Mouse (Mus musculus) frontal cortex, adult 2 months (tissue): ENCODE results near the gene Olfr1389. TPM values are rescaled to one million over a fixed set of nuclear protein-coding genes. Genes with fewer than 3 reads are reported as not detected.
"Not testable (repeated sequence)": the region's sequence is repeated elsewhere in the genome, so short reads cannot be mapped to it uniquely, and the experiment has no call there.

Experiments
- DNase-seq, 2 experiments: peaks; one replicate each; pipeline ENCODE4 v3.0.0; 2022; ENCODE audit warnings: low spot score in 1 of 2; ENCODE audit errors: extremely low spot score in 1 of 2
- polyA plus RNA-seq: library from polyadenylated mRNA; depleted of rRNA; stranded (reverse); fragments of >200 nt; gene quantifications from 2 replicates; pipeline ENCODE4 v1.2.3, GENCODE M21; 2012; rRNA removed

Gene Olfr1389
- polyA plus RNA-seq, result 0.02 and 0.11 TPM in 2 replicates

- DNase-seq, result no peak
These were observed at the start of gene Olfr1389 for GRCm38 (mm10) chr11:49422767-49423166. Gene Olfr1389 (plus strand): TSS chr11:49423067.

GRCm38 (mm10) chr11:49383133-49383532, 39.7 kb upstream of the Olfr1389 start:
- no peak for DNase-seq

GRCm38 (mm10) chr11:49386118-49386517, 36.7 kb upstream of the Olfr1389 start:
- DNase-seq, result not testable (repeated sequence)

- DNase-seq, result not testable (repeated sequence)
These were observed 30.2 kb upstream of the Olfr1389 start for GRCm38 (mm10) chr11:49392707-49393106.

- DNase-seq, result no peak
These were observed 16.1 kb upstream of the Olfr1389 start for GRCm38 (mm10) chr11:49406784-49407183.

- DNase-seq, result peak; percentile 19 to 74
These were observed 12.3 kb upstream of the Olfr1389 start for GRCm38 (mm10) chr11:49410540-49410939.

GRCm38 (mm10) chr11:49425257-49425927, 2.5 kb downstream of the Olfr1389 start:
- no peak for DNase-seq

GRCm38 (mm10) chr11:49429641-49430040, 6.8 kb downstream of the Olfr1389 start:
- DNase-seq, result peak in 1 of 2 experiments; percentile 34

- DNase-seq, result no peak
These were observed 13.5 kb downstream of the Olfr1389 start, which contains the start of gene Olfr1388 for GRCm38 (mm10) chr11:49436411-49436810. Gene Olfr1388 (plus strand): TSS chr11:49436624.

GRCm38 (mm10) chr11:49455043-49455442, 32.2 kb downstream of the Olfr1389 start, which contains the start of gene Olfr1387:
Gene Olfr1387 (plus strand): TSS chr11:49455343.
- no peak for DNase-seq

GRCm38 (mm10) chr11:49464746-49465145, 41.9 kb downstream of the Olfr1389 start, which contains the start of gene Olfr1386:
Gene Olfr1386 (plus strand): TSS chr11:49465046.
- DNase-seq, result not testable (repeated sequence)

Other genes starting within 250 kb of the Olfr1389 start
- gene Btnl9, start 235.9 kb upstream of the Olfr1389 start, polyA plus RNA-seq, result 0.02 TPM in 1 of 2 replicates, not detected in the other
- 24.2 and 26.4 TPM in 2 replicates for gene Zfp62, start 219.8 kb upstream of the Olfr1389 start, polyA plus RNA-seq
- 58.5 and 65.0 TPM in 2 replicates for gene Mgat1, start 178.9 kb upstream of the Olfr1389 start, polyA plus RNA-seq
- gene Olfr1393, start 144.8 kb upstream of the Olfr1389 start, polyA plus RNA-seq, result 0.48 and 0.57 TPM in 2 replicates
- 0.11 and 0.18 TPM in 2 replicates for gene Olfr1392, start 137.8 kb upstream of the Olfr1389 start, polyA plus RNA-seq
- not detected in 2 replicates for gene Olfr10, start 118.3 kb upstream of the Olfr1389 start, polyA plus RNA-seq
- gene Olfr1391, start 100.3 kb upstream of the Olfr1389 start, polyA plus RNA-seq, result not detected in 2 replicates
- gene Olfr1390, start 87.9 kb upstream of the Olfr1389 start, polyA plus RNA-seq, result not detected in 2 replicates
- 0.10 and 0.19 TPM in 2 replicates for gene Olfr1388, start 13.6 kb downstream of the Olfr1389 start, polyA plus RNA-seq
- not detected in 2 replicates for gene Olfr1387, start 32.3 kb downstream of the Olfr1389 start, polyA plus RNA-seq
- gene Olfr1386, start 42.0 kb downstream of the Olfr1389 start, polyA plus RNA-seq, result not detected in 2 replicates
- 0.02 TPM in 1 of 2 replicates, not detected in the other for gene Olfr1385, start 66.0 kb downstream of the Olfr1389 start, polyA plus RNA-seq
- 0.11 TPM in 1 of 2 replicates, not detected in the other for gene Olfr1384, start 83.7 kb downstream of the Olfr1389 start, polyA plus RNA-seq
- not detected in 2 replicates for gene Olfr1383, start 96.6 kb downstream of the Olfr1389 start, polyA plus RNA-seq
- 0.04 TPM in 1 of 2 replicates, not detected in the other for gene Olfr1382, start 105.2 kb downstream of the Olfr1389 start, polyA plus RNA-seq
- 0.06 TPM in 1 of 2 replicates, not detected in the other for gene Olfr1381, start 120.4 kb downstream of the Olfr1389 start, polyA plus RNA-seq
- gene Olfr1380, start 133.8 kb downstream of the Olfr1389 start, polyA plus RNA-seq, result not detected in 2 replicates
- gene Flt4, start 186.2 kb downstream of the Olfr1389 start, polyA plus RNA-seq, result 1.8 and 1.9 TPM in 2 replicates
- 0.29 and 0.50 TPM in 2 replicates for gene Scgb3a1, start 240.5 kb downstream of the Olfr1389 start, polyA plus RNA-seq